Mouse (Mus musculus) frontal cortex, postnatal 14 days (tissue): ENCODE results near the gene Dst.
"Not testable (repeated sequence)": the region's sequence is repeated elsewhere in the genome, so short reads cannot be mapped to it uniquely, and the experiment has no call there.

Source experiments
- DNase-seq, 2 experiments: peaks; one replicate each; pipeline ENCODE4 v3.0.0; 2022; ENCODE audit warnings: low spot score in 2 of 2

Gene Dst

DNA sequence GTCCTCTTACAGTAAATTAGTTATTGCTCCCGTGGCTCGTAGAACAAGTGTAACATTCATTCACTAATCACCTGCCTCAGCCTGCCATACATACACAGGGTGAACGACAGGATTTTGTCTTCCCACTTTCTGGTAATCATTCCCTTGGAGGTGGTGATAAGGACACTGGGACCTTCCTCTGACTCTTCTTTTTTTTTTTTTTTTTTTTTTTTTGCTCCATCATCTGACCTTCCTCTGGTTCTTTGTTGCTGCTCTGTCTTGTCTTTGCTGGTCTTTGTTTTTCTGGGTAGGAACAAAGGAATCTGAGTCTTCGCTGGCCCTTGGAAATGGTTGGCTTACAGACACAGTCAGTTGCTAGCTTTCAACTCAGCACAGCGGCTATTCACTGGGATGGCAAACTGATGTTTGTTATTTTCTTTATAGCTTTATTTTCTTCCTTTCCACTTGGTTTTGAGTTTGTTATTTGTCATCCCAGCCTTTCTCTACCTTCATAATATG is 157.6 kb downstream of the Dst start:
- DNase-seq: no peak

DNA sequence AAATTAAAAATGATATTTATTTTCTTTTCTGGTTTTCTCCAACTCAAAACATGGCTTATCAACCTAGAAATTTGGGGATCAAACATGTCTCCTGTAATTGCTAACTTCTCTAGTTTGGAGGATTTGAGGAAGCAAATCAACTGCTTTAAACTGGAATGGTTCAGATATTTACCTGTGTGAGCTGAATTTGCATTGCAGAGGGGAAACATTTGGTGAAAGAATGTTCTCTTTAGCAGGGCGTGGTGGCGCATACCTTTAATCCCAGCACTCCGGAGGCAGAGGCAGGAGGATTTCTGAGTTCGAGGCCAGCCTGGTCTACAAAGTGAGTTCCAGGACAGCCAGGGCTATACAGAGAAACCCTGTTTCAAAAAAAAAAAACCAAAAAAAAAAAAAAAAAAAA is 158.4 kb downstream of the Dst start:
- not testable (repeated sequence) for DNase-seq

DNA sequence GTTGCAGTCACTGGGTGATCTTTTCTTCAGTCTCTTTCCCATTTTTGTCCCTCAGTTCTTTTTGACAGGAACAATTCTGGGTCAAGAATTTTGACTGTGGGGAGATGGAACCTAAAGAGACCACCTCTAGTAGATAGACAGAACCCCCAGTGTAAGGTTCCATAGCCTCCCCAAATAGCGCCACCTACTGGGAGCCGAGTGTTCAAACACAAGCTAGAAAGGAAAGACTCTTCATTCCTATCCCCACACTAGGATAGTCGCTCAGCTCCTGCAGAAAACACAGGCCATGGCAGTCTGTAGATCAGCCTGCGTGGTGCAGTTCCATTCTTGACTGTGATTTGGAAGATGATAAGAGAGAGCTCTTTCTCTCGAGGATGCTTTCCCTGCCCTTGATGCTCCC is 160.3 kb downstream of the Dst start:
- no peak for DNase-seq

DNA sequence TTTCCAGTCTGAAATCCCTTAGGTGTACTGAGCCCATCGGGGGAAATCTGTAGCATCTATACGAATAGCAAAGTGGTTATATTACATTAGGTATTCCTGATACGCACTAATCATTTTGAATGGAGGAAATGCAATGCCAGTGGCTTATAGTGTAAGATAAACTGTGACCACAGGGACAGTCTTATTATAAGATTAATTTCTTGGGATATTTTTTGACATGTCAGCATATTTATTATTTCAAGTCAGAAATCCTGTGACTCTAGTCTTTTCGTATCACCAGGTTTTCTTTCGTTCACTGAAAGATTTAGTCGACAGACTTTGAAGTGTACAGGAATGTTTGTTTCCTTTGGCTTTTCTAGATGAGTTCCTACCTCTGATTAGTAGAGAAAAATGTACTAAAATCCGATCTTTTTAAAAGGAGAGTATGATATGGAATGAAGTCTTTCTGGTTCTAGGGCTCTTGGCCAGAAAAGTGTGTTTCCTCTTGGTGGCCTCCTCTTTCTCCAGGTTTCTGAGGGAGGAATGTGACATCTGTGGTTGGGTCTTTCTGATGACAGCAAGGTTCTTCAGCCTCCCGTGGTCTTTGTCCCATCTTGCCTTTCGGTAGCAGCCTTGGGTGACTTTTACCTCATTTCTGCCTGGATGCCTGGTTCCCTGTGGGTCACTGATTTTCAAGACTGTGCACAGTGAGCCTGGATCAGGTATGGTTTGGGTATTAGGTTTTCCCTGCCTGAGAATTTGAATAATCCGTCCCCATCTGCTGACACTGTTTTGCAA is 161.7 kb downstream of the Dst start:
- no peak for DNase-seq

DNA sequence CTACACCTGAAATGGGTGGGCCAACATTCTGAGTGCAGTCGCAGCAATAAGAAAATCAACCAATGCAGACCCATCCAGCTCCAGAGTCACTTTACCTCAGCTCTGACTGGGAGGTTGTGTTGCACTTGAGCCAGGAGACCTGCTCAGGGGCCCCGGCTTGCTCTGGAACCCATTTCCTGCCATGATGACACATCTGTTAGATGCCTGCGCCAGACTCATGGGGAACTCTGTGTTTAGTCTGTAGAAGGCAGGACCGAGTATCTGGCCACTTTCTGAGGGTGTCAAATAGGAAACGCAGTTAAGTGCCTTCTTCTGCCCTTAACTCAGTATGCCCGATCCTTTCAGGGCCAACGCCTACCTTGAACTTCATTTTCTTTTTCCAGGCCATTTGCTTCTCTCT is 162.4 kb downstream of the Dst start:
- DNase-seq: no peak

DNA sequence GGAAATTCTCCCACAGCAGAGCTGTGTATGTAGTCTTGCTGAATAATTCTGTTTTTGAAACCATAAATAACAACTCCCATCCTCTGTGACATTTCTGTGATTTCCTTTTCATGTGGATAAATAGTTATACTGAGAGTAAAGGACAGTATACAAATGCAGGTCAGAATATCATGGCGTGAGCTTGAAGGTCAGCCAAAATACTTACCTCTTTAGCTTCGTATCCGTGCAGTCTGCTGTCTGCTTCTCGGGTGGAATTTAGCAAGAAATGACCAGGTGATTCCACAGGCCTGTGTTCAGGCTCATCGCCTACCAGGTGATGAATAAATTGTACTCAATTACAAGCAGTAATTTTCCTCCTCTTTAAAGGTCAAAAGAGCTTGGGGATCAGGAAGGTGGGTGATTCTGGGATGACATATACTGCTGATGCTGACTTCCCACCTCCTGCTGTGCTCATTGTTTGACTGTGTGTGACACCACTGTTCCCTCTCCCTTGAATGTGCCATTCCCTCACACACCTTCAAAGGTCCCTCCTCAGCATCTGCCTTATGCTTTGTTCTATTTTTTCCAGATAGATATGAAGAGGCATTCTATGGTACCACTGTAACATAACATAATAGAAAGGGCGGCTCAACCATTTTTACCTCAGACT is 163.1 kb downstream of the Dst start:
- DNase-seq: no peak

DNA sequence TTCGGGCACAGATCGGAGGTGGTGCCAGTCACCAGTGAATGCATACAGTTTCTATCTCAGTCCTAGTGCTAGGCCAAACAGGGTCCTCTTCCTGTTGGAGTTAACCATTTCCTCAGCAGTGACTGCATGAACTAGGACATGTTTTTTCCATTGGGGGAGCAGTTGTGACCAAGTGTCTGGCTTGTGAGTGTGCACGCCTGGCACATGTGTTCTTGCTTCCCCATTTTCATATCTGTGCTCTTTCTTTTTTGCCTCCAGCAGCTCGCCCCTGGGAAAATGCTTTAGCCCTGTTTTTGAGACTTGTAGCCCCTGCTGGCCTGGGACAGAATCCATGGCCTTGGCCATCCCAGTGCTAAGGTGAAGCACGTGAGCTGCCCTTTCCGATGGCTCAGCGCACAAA is 164.2 kb downstream of the Dst start:
- no peak for DNase-seq

DNA sequence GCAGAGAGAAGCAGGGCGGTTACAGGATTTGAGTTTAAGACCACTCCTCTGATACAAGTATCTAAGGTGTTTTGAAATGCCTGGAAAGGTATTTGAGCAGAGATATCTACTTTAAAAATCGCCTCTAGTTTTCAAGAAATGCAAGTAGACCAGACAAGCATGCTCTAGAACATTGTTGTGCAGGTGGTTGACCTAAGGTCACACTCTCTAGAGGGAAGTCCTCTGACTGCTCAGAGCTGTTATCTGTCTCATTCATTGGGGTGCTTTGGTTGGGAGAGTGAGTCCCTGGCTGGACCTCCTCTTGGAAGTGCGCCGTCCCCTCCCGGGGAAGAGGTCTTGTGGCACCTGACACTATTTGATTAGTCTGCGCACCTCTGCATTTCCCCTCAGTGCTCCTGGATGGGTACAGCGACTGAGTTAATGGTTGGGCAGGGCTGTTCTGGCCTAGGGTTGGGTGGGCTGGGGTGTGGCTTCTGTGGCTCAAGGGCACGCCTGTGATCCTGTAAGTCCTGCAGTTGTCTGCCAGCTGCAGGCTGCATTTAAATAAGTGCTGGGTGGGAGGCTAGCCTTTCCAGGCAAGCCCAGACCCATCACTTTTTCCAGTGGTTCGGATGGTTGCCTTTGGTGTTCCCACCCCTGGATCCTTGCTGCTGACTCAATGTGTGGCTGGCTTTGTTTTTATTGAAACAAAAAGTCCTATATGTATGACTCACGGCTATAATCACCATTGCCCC is 165.6 kb downstream of the Dst start:
- no peak for DNase-seq

DNA sequence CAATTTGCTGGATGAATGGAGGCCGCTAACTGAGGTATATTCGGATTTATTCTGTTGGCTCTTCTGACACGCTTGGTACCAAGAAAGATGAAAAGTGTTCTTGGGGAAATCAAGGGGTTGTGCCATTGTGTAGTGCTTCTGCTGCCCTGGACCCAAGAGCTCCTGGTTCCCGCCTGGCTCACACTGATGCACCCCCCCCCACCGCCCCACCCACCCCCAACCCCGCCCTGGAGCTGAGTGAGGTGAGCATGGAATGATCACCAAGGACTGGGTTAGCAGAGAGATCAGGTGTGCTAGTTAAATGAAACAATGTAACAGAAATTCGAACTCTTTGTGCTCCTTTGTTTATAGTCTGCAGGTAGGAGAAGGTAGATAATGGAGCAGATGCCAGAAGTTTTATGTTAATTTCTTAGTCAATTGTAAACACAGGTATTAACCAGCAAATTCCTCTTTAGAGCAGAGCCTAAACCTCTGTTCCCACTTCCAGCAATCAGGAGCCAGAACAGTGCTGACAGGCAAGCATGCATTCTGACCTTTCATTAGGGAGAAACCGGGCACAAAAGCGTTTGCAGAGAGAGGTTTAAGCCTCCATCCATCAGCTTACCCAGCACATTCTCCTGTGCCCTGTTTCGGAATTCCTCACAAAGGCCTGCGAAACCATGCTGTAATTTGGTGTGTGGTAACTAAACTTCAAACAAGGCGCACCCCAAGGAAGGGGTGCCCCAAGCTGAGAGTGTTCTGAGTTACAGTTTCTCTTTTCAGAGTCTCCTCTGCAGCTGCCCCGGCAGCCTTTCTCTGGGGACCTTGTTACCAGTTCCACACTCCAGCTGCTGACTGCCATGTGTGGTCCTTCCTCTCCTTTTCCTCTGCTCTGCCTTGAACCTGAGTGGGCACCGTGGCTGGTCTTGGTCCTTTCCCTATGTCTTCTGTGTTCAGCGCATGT is 166.5 kb downstream of the Dst start:
- no peak for DNase-seq

DNA sequence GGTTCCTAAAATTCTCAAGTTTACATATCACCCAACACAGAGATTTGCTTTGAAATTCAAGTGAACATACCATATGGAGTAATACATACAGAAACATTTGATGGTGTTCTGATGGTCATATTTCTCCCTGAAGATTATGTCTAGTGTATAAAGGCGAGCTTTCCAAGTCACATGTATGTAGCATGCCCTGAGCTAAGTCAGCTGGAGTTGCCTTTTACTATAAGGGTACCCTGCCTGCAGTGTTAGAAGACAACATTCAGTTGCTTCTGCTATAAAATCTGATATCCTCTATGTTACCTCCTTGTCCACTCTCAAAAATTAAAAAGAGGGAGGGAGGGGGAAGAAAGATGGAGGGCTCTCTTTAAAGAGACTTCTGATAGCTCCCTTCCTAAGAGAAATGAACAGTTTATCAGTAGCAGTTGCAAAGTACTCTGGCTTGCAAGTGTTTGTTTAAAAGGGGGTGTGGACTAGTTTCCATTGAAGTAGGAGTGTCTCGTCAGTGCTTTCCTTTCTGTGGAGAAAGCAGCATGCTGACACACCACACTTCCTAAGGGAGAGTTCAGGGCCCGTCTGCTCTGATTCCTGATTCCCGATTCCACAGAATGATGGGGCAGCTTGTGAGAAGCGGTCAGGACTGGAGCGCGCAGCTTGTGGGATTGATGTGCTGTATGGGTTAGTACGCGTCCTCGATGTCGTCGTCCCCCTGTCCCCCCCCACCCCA is 168.8 kb downstream of the Dst start:
- DNase-seq: no peak

DNA sequence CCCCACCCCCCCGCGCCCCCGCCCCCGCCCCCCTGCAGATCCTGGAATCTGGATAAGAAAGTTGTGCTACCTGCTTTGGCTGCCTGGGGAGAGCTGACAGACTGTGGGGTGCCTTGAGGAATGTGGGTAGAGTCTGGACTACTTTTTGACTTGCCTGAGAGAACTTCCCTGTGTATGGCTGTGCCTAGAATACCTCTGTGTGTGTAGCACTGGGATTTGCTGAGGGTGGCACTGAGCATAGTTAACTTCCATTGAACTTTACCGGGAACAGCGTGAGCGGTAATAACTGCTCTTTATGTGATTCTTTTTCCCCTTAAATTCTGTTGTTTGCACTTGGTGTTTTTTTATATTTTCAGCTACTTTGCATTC is 169.4 kb downstream of the Dst start:
- no peak for DNase-seq

DNA sequence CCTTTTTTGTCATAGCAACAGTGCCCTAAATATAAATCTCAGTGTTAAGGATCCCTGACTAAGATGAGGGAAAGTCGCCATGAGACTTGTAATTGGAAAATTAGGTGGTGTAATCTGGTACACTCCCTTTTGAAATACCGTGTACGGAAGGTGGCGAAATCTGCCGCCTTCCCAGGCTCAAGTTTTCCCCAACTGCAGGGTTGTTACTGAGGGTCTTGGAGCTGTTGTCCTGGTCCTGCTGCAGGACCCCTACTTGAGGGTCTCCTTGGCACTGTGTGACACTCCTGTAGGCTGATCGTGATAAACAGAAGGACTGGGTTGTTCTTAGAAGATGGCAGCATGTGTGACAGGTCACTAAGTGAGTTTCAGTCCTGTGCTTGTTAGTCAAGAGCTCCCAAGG is 169.9 kb downstream of the Dst start:
- DNase-seq: no peak

DNA sequence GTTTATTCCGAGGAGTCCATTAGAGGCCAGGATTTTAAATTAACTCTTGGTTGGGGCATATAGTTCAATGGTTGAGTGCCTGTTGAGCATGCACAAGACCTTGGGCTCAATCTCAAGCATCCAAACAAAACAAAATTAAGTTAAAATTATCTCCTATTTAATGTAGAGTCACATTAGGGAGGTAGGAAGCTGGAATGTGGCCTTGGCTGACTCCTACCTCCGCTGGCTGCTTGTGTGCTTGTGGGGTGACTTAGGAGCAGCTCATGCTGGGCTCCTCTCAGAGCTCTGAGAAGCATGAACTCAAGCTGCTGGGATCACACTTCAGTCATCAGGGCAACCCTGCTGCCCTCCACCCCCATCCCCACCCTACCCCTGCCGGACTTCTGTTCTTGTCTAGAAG is 181.0 kb downstream of the Dst start:
- DNase-seq: no peak

DNA sequence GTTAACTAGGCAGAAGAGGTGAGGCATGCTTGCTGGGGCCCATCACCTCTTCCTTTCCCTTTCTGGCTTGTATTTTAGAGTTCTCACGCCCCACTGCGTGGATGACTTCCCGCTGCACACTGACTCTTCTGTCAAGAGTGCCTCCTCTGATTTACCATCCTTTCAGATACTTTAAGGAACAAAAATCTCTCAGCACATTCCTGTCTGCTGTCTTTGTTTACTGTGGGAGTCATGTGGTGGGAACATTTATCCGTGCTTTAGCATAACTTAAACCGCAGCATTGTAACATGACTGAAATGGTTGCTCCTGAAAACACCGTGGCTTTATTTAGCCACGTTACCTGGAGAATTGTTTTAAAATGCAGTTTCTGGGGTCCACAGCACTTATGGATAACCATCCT is 182.7 kb downstream of the Dst start:
- no peak for DNase-seq

DNA sequence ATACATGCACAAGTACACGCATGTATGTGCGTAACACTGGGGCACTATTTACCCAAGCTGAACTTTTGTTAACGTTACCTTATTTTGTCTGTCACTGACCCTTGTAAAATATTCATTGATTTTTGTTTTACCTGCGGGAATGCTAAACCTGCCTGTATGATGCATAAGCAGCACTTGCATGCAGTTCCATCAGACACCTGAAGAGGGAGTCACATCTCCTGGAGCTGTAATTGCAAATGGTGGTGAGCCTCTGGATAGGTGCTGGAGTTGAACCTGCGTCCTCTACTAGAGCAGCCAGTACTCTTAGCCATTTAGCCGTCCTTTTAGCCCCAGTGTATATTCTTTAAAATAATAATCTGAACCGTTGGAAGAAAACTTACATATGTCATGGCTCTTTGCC is 185.6 kb downstream of the Dst start:
- DNase-seq: no peak

DNA sequence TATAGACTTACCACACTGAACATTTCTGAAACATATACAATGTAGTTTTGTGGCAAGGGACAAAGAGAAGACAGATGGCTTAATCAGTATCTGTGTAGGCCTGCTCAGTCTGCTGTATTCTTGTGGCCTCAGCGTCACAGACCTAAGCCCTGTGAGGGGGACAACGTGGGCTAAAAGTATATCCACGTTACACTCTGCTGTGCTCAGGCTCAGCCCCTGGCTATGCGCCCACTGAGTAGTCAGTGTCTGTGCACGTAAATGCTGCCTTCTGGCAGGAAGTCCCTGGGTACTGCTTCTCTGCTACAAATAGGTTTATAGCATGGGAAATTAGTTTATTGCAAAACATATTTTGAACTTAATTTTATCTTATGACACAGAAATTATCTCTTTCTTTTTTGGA is 186.3 kb downstream of the Dst start:
- DNase-seq: no peak

DNA sequence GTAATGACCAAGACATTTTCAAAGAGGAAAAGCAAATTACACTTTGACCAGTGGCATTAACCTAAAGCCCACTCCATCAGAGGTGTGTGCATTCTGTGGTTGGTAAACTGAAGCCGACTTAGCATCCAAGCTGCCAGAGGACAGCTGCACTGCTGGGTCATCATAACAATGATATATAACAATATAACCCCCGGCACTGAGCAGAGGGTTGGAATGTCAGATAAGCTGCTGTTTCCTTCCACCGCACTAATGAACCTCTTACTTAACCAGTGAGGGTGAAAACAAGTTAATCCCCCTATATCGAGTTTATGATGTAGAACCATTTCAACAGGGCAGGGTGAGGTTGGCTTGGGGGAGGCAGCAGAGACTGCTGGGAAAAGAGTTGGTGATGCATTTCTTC is 187.1 kb downstream of the Dst start:
- no peak for DNase-seq

DNA sequence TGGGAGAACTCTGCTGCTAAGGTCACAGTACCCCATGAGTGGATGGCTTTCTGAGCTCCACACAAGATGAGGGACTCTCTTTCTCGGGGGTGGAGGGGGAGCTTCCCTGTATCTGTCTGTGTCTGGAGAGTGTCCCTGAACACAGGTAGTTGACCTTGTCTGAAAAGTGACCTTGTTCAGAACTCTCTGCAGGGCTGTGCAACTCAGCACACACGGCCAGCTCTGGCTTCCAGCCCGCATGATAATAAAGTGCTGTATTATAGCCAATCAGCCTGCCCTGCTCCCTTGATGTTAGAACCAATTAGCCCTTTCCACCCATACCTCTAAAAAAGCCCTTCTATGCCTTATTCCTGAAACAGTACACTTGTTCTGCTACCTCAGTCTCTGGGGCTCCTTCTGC is 188.9 kb downstream of the Dst start:
- DNase-seq: no peak

DNA sequence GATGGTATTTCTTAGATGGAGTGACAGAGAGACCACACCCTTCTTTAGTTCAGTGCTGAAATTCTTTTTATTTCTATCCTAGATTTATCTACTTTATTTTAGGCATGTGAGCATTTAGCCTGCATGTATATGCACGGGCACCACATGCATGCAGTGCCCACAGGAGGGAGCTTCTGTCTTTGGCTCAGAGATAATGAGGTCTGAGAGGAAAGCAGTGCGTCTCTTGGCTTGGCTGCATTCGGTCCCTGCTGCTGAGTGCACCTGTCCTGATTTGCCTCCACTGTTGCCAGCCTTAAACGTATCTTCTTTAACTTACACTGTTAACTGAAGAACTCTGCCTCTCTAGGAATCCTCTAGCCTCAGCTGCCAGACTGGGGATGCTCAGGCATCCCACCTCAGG is 189.6 kb downstream of the Dst start:
- no peak for DNase-seq

DNA sequence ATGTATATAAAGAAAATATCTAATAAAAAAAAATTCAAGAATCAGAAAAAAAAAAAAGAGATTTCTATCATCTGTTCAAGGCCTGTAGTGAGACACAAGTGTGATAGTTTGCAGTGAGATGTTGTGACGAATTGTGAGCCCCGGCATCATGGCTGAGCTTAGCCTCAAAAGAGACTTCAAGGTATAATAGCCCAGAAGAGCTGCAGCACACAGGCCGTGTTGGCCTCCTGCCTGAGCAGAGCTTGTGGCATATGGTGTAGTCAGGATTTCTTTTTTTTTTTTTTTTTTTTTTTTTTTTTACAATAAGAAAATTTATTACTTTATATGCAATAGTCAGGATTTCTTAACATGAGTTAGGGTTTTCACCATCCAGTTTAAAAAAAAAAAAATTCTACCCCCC is 191.4 kb downstream of the Dst start:
- DNase-seq: no peak

DNA sequence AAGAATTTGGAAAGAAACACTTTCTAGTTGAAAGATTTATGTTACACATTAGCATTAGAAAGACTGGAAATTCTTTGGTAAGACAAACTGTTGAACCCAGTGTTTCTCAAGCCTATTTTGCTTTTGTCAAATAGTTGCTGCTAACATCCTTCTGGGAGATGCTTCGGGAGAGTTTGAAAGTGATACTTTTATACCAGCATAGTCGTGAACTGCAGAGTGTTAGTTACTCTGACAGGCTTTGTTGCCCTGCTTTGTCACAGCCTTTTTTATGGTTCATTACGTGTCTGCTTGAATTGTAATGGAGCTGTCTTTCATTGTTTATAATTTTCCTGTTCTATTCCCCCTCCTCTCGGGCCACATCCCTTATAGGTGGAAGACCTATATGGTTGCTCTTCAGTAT is 192.4 kb downstream of the Dst start:
- DNase-seq: no peak
